Mouse (Mus musculus) midbrain, embryonic 11.5 days (tissue): ENCODE data around the gene Ceacam1. TPM values are rescaled to one million over a fixed set of nuclear protein-coding genes. Genes with fewer than 3 reads are reported as not detected.

Experiments used
- ATAC-seq: fragments of 200-750 bp; cut with Nextera tagmentation; 2 replicates; pipeline ENCODE4 v1.8.0; 2017; ENCODE audit warnings: moderate TSS enrichment, moderate library complexity; ENCODE audit not compliant: low FRiP score
- DNase-seq: peaks from one replicate; pipeline ENCODE4 v3.0.0; 2015; ENCODE audit warnings: low spot score; ENCODE audit errors: missing footprints
- H3K27ac ChIP-seq: fragments of 300-500 bp; sonication (generic); 2 replicates; pipeline ENCODE4 v1.5.1; 2014; ENCODE audit warnings: low read depth, low read length
- H3K27me3 ChIP-seq: fragments of 300-500 bp; sonication (generic); 2 replicates; pipeline ENCODE4 v1.6.1; 2014; ENCODE audit warnings: mild to moderate bottlenecking, low read length, moderate library complexity, mixed read lengths; ENCODE audit not compliant: control insufficient read depth, insufficient read depth
- H3K36me3 ChIP-seq: fragments of 300-500 bp; sonication (generic); 2 replicates; pipeline ENCODE4 v1.6.1; 2014; ENCODE audit warnings: mild to moderate bottlenecking, low read length, moderate library complexity, mixed read lengths; ENCODE audit not compliant: control insufficient read depth, insufficient read depth
- H3K4me1 ChIP-seq: fragments of 300-500 bp; sonication (generic); 2 replicates; pipeline ENCODE4 v1.6.1; 2014; ENCODE audit warnings: low read length; ENCODE audit not compliant: control insufficient read depth, insufficient read depth
- H3K4me2 ChIP-seq: fragments of 300-500 bp; sonication (generic); 2 replicates; pipeline ENCODE4 v1.6.1; 2014; ENCODE audit warnings: mild to moderate bottlenecking, moderate library complexity
- H3K4me3 ChIP-seq: fragments of 300-500 bp; sonication (generic); 2 replicates; pipeline ENCODE4 v1.5.1; 2014; ENCODE audit warnings: low read depth, low read length
- H3K9ac ChIP-seq: fragments of 300-500 bp; sonication (generic); 2 replicates; pipeline ENCODE4 v1.6.1; 2014; ENCODE audit warnings: low read length
- H3K9me3 ChIP-seq: fragments of 300-500 bp; sonication (generic); 2 replicates; pipeline ENCODE4 v1.6.1; 2016; ENCODE audit warnings: low read length; ENCODE audit not compliant: control insufficient read depth
- WGBS: fragments of 180-500 bp; shearing (Covaris S2); extraction: QIAGEN DNeasy Blood & Tissue Kit; methylation state at CpG from one replicate; pipeline ENCODE4 v1.1.7; 2014; 5-methylcytosine and 5-hydroxymethylcytosine counted together
- polyA plus RNA-seq: library from polyadenylated mRNA; unstranded; fragments of >200 nt; fragmentation: Nextera tagmentation; extraction: Ambion mirVana; gene quantifications from 2 replicates; pipeline ENCODE4 v1.2.1, GENCODE M21; 2014

Gene Ceacam1
- polyA plus RNA-seq, 1 experiment from 2014 or later: 0.45 TPM

- no peak for DNase-seq
- Histone ChIP-seq H3K27ac (no peak overlapping the region), H3K9ac (no peak overlapping the region), H3K9me3 (no peaks in the 10 kb centered on the region), H3K36me3 (no peaks in the 10 kb centered on the region), H3K4me2 (no peak overlapping the region), H3K27me3 (no peaks in the 10 kb centered on the region), H3K4me1 (no peaks in the 10 kb centered on the region), H3K4me3 (no peak overlapping the region)
- WGBS: 88% methylated on average over 3 of the region's 3 CpGs
- ATAC-seq: no peak
Measured at GRCm38 (mm10) chr7:25452103-25452502, 25.3 kb downstream of the Ceacam1 start.

GRCm38 (mm10) chr7:25449913-25450890 lies 27.2 kb downstream of the Ceacam1 start:
- Histone ChIP-seq H3K36me3 (no peaks in the 10 kb centered on the region), H3K4me3 (no peak overlapping the region), H3K9me3 (no peaks in the 10 kb centered on the region), H3K4me2 (no peak overlapping the region), H3K27ac (no peak overlapping the region), H3K27me3 (no peaks in the 10 kb centered on the region), H3K4me1 (no peaks in the 10 kb centered on the region), H3K9ac (no peak overlapping the region)
- DNase-seq: peak; percentile 4
- 73% methylated on average over 9 of the region's 9 CpGs for WGBS
- no peak for ATAC-seq

DNA sequence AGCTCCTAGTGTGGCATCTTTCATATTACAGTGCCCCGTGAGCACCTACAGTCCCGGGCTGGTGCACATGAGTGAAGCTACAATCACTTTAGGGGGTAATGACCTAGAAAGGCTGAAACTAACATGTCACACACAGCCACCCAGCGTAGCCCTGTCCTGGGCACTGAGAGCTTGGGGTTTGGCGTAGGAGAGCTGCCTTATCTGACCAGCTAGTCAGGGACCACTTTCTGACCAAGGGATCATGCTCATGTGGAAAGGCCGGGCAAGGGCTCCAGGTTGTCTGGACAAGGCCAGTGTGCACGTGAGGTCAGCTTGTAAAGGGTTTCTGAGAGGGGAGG lies 36.6 kb downstream of the Ceacam1 start:
- DNase-seq (peak; percentile 10), ATAC-seq (no peak)
- no peaks in the 10 kb centered on the region for H3K9me3 ChIP-seq
- no peaks in the 10 kb centered on the region for H3K4me1 ChIP-seq
- H3K9ac ChIP-seq: no peak overlapping the region
- H3K4me3 ChIP-seq: no peak overlapping the region
- no peaks in the 10 kb centered on the region for H3K27me3 ChIP-seq
- H3K4me2 ChIP-seq: no peak overlapping the region
- H3K36me3 ChIP-seq: no peaks in the 10 kb centered on the region
- WGBS: 84% methylated on average over 6 of the region's 6 CpGs
- H3K27ac ChIP-seq: no peak overlapping the region

DNA sequence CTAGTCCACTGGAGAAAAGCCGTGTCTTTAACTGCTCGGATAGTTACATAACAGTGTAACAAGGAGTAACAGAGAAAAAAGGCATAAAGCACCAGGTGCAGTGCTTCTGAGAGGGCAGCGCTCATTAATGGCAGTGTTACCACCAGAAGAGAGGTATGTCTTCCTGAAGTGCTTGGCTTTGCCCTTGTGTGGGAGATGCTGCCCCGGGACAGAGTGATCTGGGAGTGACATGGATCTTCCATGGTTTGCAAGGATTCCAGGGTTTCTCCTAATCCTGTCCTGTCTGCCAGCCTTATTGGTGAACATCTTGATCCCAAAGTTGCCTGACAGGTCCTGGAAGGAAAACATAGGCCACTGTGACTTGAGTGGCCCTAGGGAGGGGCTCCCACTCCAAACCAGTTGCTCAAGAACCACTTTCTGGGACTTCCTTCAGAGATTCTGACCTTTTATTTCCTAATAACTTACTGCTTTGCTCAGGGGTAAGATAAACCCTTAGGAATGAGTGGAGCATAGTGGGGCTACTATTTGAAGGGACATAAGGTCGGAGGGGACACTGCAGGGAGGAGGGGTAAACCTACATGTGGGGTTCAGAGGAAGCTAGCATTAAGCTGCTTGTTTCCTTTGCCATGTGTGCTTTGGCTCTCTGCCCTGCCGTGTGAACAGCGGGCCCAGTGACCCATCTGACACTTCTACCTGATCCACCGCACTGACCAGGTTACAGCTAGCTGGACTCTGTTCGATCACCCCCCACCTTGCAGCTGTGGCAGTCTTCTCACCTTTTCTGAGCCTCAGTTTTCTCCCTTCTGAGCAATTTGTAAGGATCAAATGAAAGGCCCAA lies 37.2 kb downstream of the Ceacam1 start:
- no peaks in the 10 kb centered on the region for H3K27me3 ChIP-seq
- no peak overlapping the region for H3K4me3 ChIP-seq
- WGBS: 92% methylated on average over 9 of the region's 9 CpGs
- peak; percentile 21 for DNase-seq
- no peaks in the 10 kb centered on the region for H3K9me3 ChIP-seq
- no peak for ATAC-seq
- H3K4me2 ChIP-seq: no peak overlapping the region
- no peaks in the 10 kb centered on the region for H3K36me3 ChIP-seq
- no peak overlapping the region for H3K9ac ChIP-seq
- H3K4me1 ChIP-seq: no peaks in the 10 kb centered on the region
- H3K27ac ChIP-seq: no peak overlapping the region

GRCm38 (mm10) chr7:25439124-25439822 lies 38.1 kb downstream of the Ceacam1 start:
- no peak overlapping the region for H3K27ac ChIP-seq
- H3K36me3 ChIP-seq: no peaks in the 10 kb centered on the region
- whole genome bisulfite sequencing: 91% methylated on average over 8 of the region's 8 CpGs
- DNase-seq (peak; percentile 35), ATAC-seq (no peak)
- no peaks in the 10 kb centered on the region for H3K9me3 ChIP-seq
- no peak overlapping the region for H3K4me3 ChIP-seq
- no peaks in the 10 kb centered on the region for H3K27me3 ChIP-seq
- H3K4me2 ChIP-seq: no peak overlapping the region
- no peaks in the 10 kb centered on the region for H3K4me1 ChIP-seq
- H3K9ac ChIP-seq: no peak overlapping the region

GRCm38 (mm10) chr7:25436704-25437103 lies 40.7 kb downstream of the Ceacam1 start:
- 94% methylated on average over 2 of the region's 2 CpGs for WGBS
- H3K4me3 ChIP-seq: no peak overlapping the region
- no peaks in the 10 kb centered on the region for H3K4me1 ChIP-seq
- no peak overlapping the region for H3K9ac ChIP-seq
- no peaks in the 10 kb centered on the region for H3K9me3 ChIP-seq
- no peaks in the 10 kb centered on the region for H3K27me3 ChIP-seq
- no peak overlapping the region for H3K4me2 ChIP-seq
- no peak overlapping the region for H3K27ac ChIP-seq
- ATAC-seq (no peak), DNase-seq (peak; percentile 26)
- H3K36me3 ChIP-seq: no peaks in the 10 kb centered on the region

DNA sequence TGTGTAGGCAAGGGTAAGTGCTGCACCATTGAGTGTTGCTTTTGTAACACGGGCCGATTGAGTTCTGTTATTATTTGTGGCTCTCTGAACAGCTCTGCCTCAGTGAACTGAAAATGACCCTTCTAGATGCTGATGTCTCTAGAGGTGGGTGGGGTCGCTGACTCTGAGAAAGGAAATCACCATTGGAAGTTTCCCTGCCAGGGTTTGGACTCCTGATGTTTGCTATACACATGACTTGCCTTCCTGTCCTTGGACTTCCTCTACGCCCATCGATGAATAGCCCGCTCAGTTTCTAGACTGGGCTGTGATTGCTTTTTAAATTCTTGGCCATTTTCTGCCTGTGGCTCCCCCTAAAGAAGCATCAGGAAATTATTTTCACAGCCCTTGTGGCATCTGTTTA lies 41.2 kb downstream of the Ceacam1 start:
- no peaks in the 10 kb centered on the region for H3K36me3 ChIP-seq
- DNase-seq (peak; percentile 49), ATAC-seq (no peak)
- no peak overlapping the region for H3K4me2 ChIP-seq
- no peak overlapping the region for H3K9ac ChIP-seq
- H3K4me1 ChIP-seq: no peaks in the 10 kb centered on the region
- no peak overlapping the region for H3K4me3 ChIP-seq
- H3K27ac ChIP-seq: no peak overlapping the region
- no peaks in the 10 kb centered on the region for H3K9me3 ChIP-seq
- H3K27me3 ChIP-seq: no peaks in the 10 kb centered on the region
- WGBS: 88% methylated on average over 6 of the region's 6 CpGs

- Histone ChIP-seq H3K4me3 (no peak overlapping the region), H3K9me3 (no peaks in the 10 kb centered on the region), H3K4me2 (no peak overlapping the region), H3K27me3 (no peaks in the 10 kb centered on the region), H3K27ac (no peak overlapping the region), H3K4me1 (no peaks in the 10 kb centered on the region), H3K36me3 (no peaks in the 10 kb centered on the region), H3K9ac (no peak overlapping the region)
- ATAC-seq: no peak
- DNase-seq: no peak
- 89% methylated on average over 2 of the region's 2 CpGs for WGBS
Measured at GRCm38 (mm10) chr7:25435546-25435851, 41.9 kb downstream of the Ceacam1 start.
